Mouse (Mus musculus) limb, embryonic 10.5 days (tissue): ENCODE data around the gene Tspyl2. TPM values are rescaled to one million over a fixed set of nuclear protein-coding genes. Genes with fewer than 3 reads are reported as not detected.
"Not testable (repeated sequence)": the region's sequence is repeated elsewhere in the genome, so short reads cannot be mapped to it uniquely, and the experiment has no call there.

Source experiments
- DNase-seq: peaks from one replicate; pipeline ENCODE4 v3.0.0-alpha.2; 2017; ENCODE audit warnings: low spot score
- H3K27ac ChIP-seq: fragments of 300-500 bp; sonication (generic); 2 replicates; pipeline ENCODE4 v1.5.1; 2016; ENCODE audit warnings: mild to moderate bottlenecking
- H3K27me3 ChIP-seq: fragments of 300-500 bp; sonication (generic); 2 replicates; pipeline ENCODE4 v1.6.1; 2016; ENCODE audit warnings: low read depth, mild to moderate bottlenecking; ENCODE audit not compliant: poor library complexity, severe bottlenecking
- H3K36me3 ChIP-seq: fragments of 300-500 bp; sonication (generic); 2 replicates; pipeline ENCODE4 v1.6.1; 2016; ENCODE audit warnings: mild to moderate bottlenecking, moderate library complexity
- H3K4me1 ChIP-seq: fragments of 300-500 bp; sonication (generic); 2 replicates; pipeline ENCODE4 v1.6.1; 2016
- H3K4me3 ChIP-seq: fragments of 300-500 bp; sonication (generic); 2 replicates; pipeline ENCODE4 v1.5.1; 2016; ENCODE audit warnings: mild to moderate bottlenecking, moderate library complexity
- H3K9me3 ChIP-seq: fragments of 300-500 bp; sonication (generic); replicated peaks from 2 replicates; pipeline ENCODE4 v1.6.1; 2016; ENCODE audit warnings: mild to moderate bottlenecking
- WGBS: fragments of 180-500 bp; shearing (Covaris S2); methylation state at CpG from one replicate; pipeline ENCODE4 v1.1.7; 2016; 5-methylcytosine and 5-hydroxymethylcytosine counted together
- polyA plus RNA-seq: library from polyadenylated mRNA; unstranded; fragments of >200 nt; fragmentation: Nextera tagmentation; extraction: Ambion mirVana; gene quantifications from 2 replicates; pipeline ENCODE4 v1.2.1, GENCODE M21; 2016

Gene Tspyl2
- polyA plus RNA-seq, 1 experiment from 2014 or later: 32.5 TPM

- no peaks in the 10 kb centered on the region for H3K9me3 ChIP-seq
- DNase-seq: no peak
- peaks cover 96% of the 10 kb centered on the region for H3K27me3 ChIP-seq
- H3K36me3 ChIP-seq: 0 out of 2 replicates have a peak, but pooled peaks cover 5% of the 10 kb centered on the region
- peaks cover 8% of the 10 kb centered on the region; the same call in 1 of the 2 replicates for H3K4me1 ChIP-seq
- WGBS: 21% methylated on average over 8 of the region's 8 CpGs
- H3K27ac ChIP-seq: peak overlapping the region; percentile 70
- H3K4me3 ChIP-seq: peak overlapping the region; percentile 59
Observed at GRCm38 (mm10) chrX:152327689-152328052, 14.6 kb downstream of the Tspyl2 start.

- Histone ChIP-seq H3K9me3 (no peaks in the 10 kb centered on the region), H3K4me1 (peaks cover 8% of the 10 kb centered on the region; the same call in 1 of the 2 replicates), H3K36me3 (0 out of 2 replicates have a peak, but pooled peaks cover 5% of the 10 kb centered on the region), H3K4me3 (peak within 1 kb of the TSS; percentile 59), H3K27ac (peak within 1 kb of the TSS; percentile 83), H3K27me3 (peaks cover 96% of the 10 kb centered on the region)
- DNase-seq: peak; percentile 64
- WGBS: 8% methylated on average over 29 of the region's 29 CpGs
Observed at GRCm38 (mm10) chrX:152326996-152327688, 15.1 kb downstream of the Tspyl2 start, which contains the start of gene Kantr. TSS of gene Kantr (minus strand) at chrX:152327495.

GRCm38 (mm10) chrX:152323584-152323983 lies 18.6 kb downstream of the Tspyl2 start:
- H3K36me3 ChIP-seq: peaks cover 18% of the 10 kb centered on the region; the same call in 1 of the 2 replicates
- peaks cover 99% of the 10 kb centered on the region for H3K27me3 ChIP-seq
- DNase-seq: no peak
- H3K9me3 ChIP-seq: no peaks in the 10 kb centered on the region
- H3K4me1 ChIP-seq: peaks cover 8% of the 10 kb centered on the region; the same call in 1 of the 2 replicates
- 100% methylated on average over 1 of the region's 1 CpGs for WGBS
- H3K4me3 ChIP-seq: no peak overlapping the region
- H3K27ac ChIP-seq: no peak overlapping the region

GRCm38 (mm10) chrX:152322776-152323175 lies 19.4 kb downstream of the Tspyl2 start:
- H3K9me3 ChIP-seq: no peaks in the 10 kb centered on the region
- H3K4me1 ChIP-seq: peaks cover 5% of the 10 kb centered on the region; the same call in 1 of the 2 replicates
- H3K4me3 ChIP-seq: no peak overlapping the region
- 64% methylated on average over 2 of the region's 2 CpGs for WGBS
- peaks cover 18% of the 10 kb centered on the region; the same call in 1 of the 2 replicates for H3K36me3 ChIP-seq
- no peak overlapping the region for H3K27ac ChIP-seq
- H3K27me3 ChIP-seq: peaks cover 98% of the 10 kb centered on the region
- DNase-seq: no peak

- Histone ChIP-seq H3K27ac (no peak overlapping the region), H3K4me3 (no peak overlapping the region), H3K27me3 (peaks cover 84% of the 10 kb centered on the region), H3K4me1 (no peaks in the 10 kb centered on the region), H3K9me3 (no peaks in the 10 kb centered on the region), H3K36me3 (peaks cover 18% of the 10 kb centered on the region; the same call in 1 of the 2 replicates)
- WGBS: 87% methylated on average over 4 of the region's 4 CpGs
- no peak for DNase-seq
Observed at GRCm38 (mm10) chrX:152320535-152320934, 21.7 kb downstream of the Tspyl2 start.

- WGBS: 80% methylated on average over 2 of the region's 2 CpGs
- H3K27ac ChIP-seq: no peak overlapping the region
- DNase-seq: no peak
- 0 out of 2 replicates have a peak, but pooled peaks cover 3% of the 10 kb centered on the region for H3K36me3 ChIP-seq
- H3K4me3 ChIP-seq: no peak overlapping the region
- H3K4me1 ChIP-seq: no peaks in the 10 kb centered on the region
- H3K27me3 ChIP-seq: peaks cover 38% of the 10 kb centered on the region
- no peaks in the 10 kb centered on the region for H3K9me3 ChIP-seq
Observed at GRCm38 (mm10) chrX:152307942-152308341, 34.3 kb downstream of the Tspyl2 start.

GRCm38 (mm10) chrX:152307371-152307770 lies 34.9 kb downstream of the Tspyl2 start:
- H3K4me1 ChIP-seq: no peaks in the 10 kb centered on the region
- no peak overlapping the region for H3K27ac ChIP-seq
- H3K9me3 ChIP-seq: no peaks in the 10 kb centered on the region
- no peak for DNase-seq
- peaks cover 44% of the 10 kb centered on the region for H3K27me3 ChIP-seq
- 0 out of 2 replicates have a peak, but pooled peaks cover 3% of the 10 kb centered on the region for H3K36me3 ChIP-seq
- no peak overlapping the region for H3K4me3 ChIP-seq

- H3K9me3 ChIP-seq: no peaks in the 10 kb centered on the region
- peaks cover 55% of the 10 kb centered on the region for H3K27me3 ChIP-seq
- 0 out of 2 replicates have a peak, but pooled peaks cover 3% of the 10 kb centered on the region for H3K36me3 ChIP-seq
- 82% methylated on average over 2 of the region's 2 CpGs for WGBS
- H3K4me1 ChIP-seq: no peaks in the 10 kb centered on the region
- no peak for DNase-seq
- H3K27ac ChIP-seq: no peak overlapping the region
- H3K4me3 ChIP-seq: no peak overlapping the region
Observed at GRCm38 (mm10) chrX:152306224-152306623, 36.0 kb downstream of the Tspyl2 start.

- not testable (repeated sequence) for DNase-seq, H3K36me3 ChIP-seq, H3K4me3 ChIP-seq, H3K9me3 ChIP-seq, H3K27ac ChIP-seq, H3K4me1 ChIP-seq
- WGBS: 72% methylated on average over 1 of the region's 1 CpGs
- peaks cover 18% of the 10 kb centered on the region for H3K27me3 ChIP-seq
Observed at GRCm38 (mm10) chrX:152287026-152287425, 55.2 kb downstream of the Tspyl2 start.

Other genes starting within 250 kb of the Tspyl2 start
- gene Iqsec2, start 198.2 kb downstream of the Tspyl2 start, polyA plus RNA-seq: 0.49 and 1.2 TPM in 2 replicates
- gene Kdm5c, start 109.4 kb downstream of the Tspyl2 start, polyA plus RNA-seq: 67.1 and 70.5 TPM in 2 replicates
- gene Kantr, start 14.9 kb downstream of the Tspyl2 start, polyA plus RNA-seq: 15.1 and 21.9 TPM in 2 replicates
- gene Gpr173, start 26.3 kb upstream of the Tspyl2 start, polyA plus RNA-seq: 3.6 and 4.1 TPM in 2 replicates
- gene Cldn34a, start 220.9 kb upstream of the Tspyl2 start, polyA plus RNA-seq: not detected in 2 replicates